21 mouse cellular contexts compared by ENCODE assay signal in the genomic region with DNA sequence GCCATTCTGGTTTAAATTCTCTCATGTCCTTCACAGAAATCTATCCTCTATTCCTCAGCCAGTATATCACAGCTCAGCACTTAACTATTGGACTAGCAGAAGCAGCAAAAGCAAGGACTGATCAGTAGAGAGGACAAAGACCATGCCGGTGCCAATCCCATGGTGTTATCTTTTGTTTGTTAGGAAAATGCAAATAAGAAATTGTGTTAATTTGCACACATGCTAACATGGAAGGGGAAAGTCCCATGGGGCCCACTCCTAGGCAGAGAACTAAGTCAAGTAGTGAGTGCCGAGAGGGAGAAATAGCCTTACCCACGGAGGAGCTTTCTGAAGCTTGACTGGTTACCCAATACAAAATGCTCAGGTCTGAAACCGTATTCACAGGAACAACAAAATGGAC. TPM values are rescaled to one million over a fixed set of nuclear protein-coding genes. Genes with fewer than 3 reads are reported as not detected.
DNase-seq lines count a peak whose midpoint lies in the region; ATAC-seq and TF ChIP-seq lines count a peak whose summit lies in the region.
"Had no signal": no experiment of that assay in that cellular context is flagged by ENCODE, and none has a peak within 500 bp of the region (broad histone marks: within the 10 kb centered on the region; RNA-seq: fewer than 3 reads in every experiment).

No protein-coding gene starts in this region.

- no peak overlapping the region for H3K9ac ChIP-seq in forebrain, embryonic 11.5 days (ENCODE audit: low read length)
- H3K9ac ChIP-seq in forebrain, embryonic 15.5 days (replicated peaks): no peak overlapping the region
- no peak overlapping the region for H3K9ac ChIP-seq in hindbrain, embryonic 11.5 days (ENCODE audit: low read depth, low read length)
- no peak overlapping the region for H3K9ac ChIP-seq in midbrain, embryonic 12.5 days (replicated peaks)
- no peak overlapping the region for H3K9ac ChIP-seq in midbrain, postnatal 0 days (replicated peaks; ENCODE audit: low read length, poor library complexity, severe bottlenecking)
- no peak overlapping the region for H3K9ac ChIP-seq in CH12.LX (ENCODE audit: insufficient read depth, low read depth)
- H3K9ac ChIP-seq: embryonic facial prominence, embryonic 13.5 days; heart, embryonic 15.5 days had no signal

- TF ChIP-seq RAD21 in CH12.LX (IDR thresholded peaks at IDR 0.05; ENCODE audit: low read depth, low read length): no peak

- dilution Hi-C loops in CH12.LX (cut with MboI; ENCODE audit: extremely low pct_ligation_motif_present, extremely low pct_unique_long_range_greater_than_20kb, low sequenced_read_pairs): no loop called here

- no peaks in the 10 kb centered on the region for H3K79me2 ChIP-seq in CH12.LX (replicated peaks; ENCODE audit: control insufficient read depth, extremely low read depth, insufficient read depth, poor library complexity, severe bottlenecking)

- TF ChIP-seq CTCF in midbrain, postnatal 0 days (IDR thresholded peaks at IDR 0.05): no peak
- TF ChIP-seq CTCF in CH12.LX (conservative IDR thresholded peaks at IDR 0.05 in 1 of 2, IDR thresholded peaks at IDR 0.05 in 1 of 2; ENCODE audit: low read depth in 2 of 2, low read length in 2 of 2): no peak

- no peak overlapping the region for H3K4me2 ChIP-seq in forebrain, embryonic 11.5 days (ENCODE audit: low read depth, low read length, severe bottlenecking)
- no peak overlapping the region for H3K4me2 ChIP-seq in forebrain, embryonic 15.5 days (replicated peaks)
- H3K4me2 ChIP-seq in hindbrain, embryonic 11.5 days (replicated peaks; ENCODE audit: low read depth, low read length): no peak overlapping the region
- H3K4me2 ChIP-seq in midbrain, embryonic 12.5 days (replicated peaks): no peak overlapping the region
- no peak overlapping the region for H3K4me2 ChIP-seq in midbrain, postnatal 0 days (ENCODE audit: low read depth, low read length, poor library complexity, severe bottlenecking)
- H3K4me2 ChIP-seq in CH12.LX (ENCODE audit: insufficient read depth, low read depth, poor library complexity, severe bottlenecking): no peak overlapping the region
- H3K4me2 ChIP-seq: embryonic facial prominence, embryonic 13.5 days; heart, embryonic 11.5 days; heart, embryonic 15.5 days had no signal

- no peak for TF ChIP-seq POLR2A in CH12.LX (IDR thresholded peaks at IDR 0.05; ENCODE audit: low read depth, low read length)

- no peak for TF ChIP-seq EP300 in CH12.LX (IDR thresholded peaks at IDR 0.05; ENCODE audit: low read length)

- WGBS in forebrain, embryonic 11.5 days: 84% methylated on average over 4 of the region's 4 CpGs
- WGBS in forebrain, embryonic 15.5 days: 79% methylated on average over 4 of the region's 4 CpGs
- WGBS in hindbrain, embryonic 11.5 days: 86% methylated on average over 4 of the region's 4 CpGs
- WGBS in hindbrain, embryonic 10.5 days: 87% methylated on average over 4 of the region's 4 CpGs
- WGBS in midbrain, embryonic 12.5 days: 69% methylated on average over 4 of the region's 4 CpGs
- 69% methylated on average over 4 of the region's 4 CpGs for WGBS in midbrain, postnatal 0 days

- H3K4me1 ChIP-seq in forebrain, embryonic 11.5 days (replicated peaks; ENCODE audit: control insufficient read depth, insufficient read depth, low read length): no peaks in the 10 kb centered on the region
- no peaks in the 10 kb centered on the region for H3K4me1 ChIP-seq in forebrain, embryonic 15.5 days
- H3K4me1 ChIP-seq in hindbrain, embryonic 11.5 days (replicated peaks; ENCODE audit: control insufficient read depth, insufficient read depth, low read length): no peaks in the 10 kb centered on the region
- no peaks in the 10 kb centered on the region for H3K4me1 ChIP-seq in hindbrain, embryonic 10.5 days (replicated peaks)
- H3K4me1 ChIP-seq in midbrain, embryonic 12.5 days: no peaks in the 10 kb centered on the region
- H3K4me1 ChIP-seq in midbrain, postnatal 0 days (ENCODE audit: insufficient read depth, low read length): no peaks in the 10 kb centered on the region
- H3K4me1 ChIP-seq in CH12.LX (ENCODE audit: control insufficient read depth in 1 of 2, insufficient read depth in 2 of 2): 0 out of 4 replicates have a peak, but pooled peaks cover 0 to 2% of the 10 kb centered on the region in 2 experiments
- H3K4me1 ChIP-seq: embryonic facial prominence, embryonic 13.5 days; heart, embryonic 15.5 days had no signal

- no peaks in the 10 kb centered on the region for H3K9me3 ChIP-seq in forebrain, embryonic 11.5 days (ENCODE audit: control insufficient read depth, low read length)
- no peaks in the 10 kb centered on the region for H3K9me3 ChIP-seq in forebrain, embryonic 15.5 days
- no peaks in the 10 kb centered on the region for H3K9me3 ChIP-seq in hindbrain, embryonic 11.5 days (ENCODE audit: control insufficient read depth, low read length)
- no peaks in the 10 kb centered on the region for H3K9me3 ChIP-seq in hindbrain, embryonic 10.5 days
- no peaks in the 10 kb centered on the region for H3K9me3 ChIP-seq in midbrain, embryonic 12.5 days
- no peaks in the 10 kb centered on the region for H3K9me3 ChIP-seq in midbrain, postnatal 0 days (ENCODE audit: low read length)
- H3K9me3 ChIP-seq in CH12.LX (replicated peaks; ENCODE audit: low read length): peaks cover 3% of the 10 kb centered on the region
- H3K9me3 ChIP-seq: embryonic facial prominence, embryonic 13.5 days; heart, embryonic 15.5 days had no signal

- H3K27ac ChIP-seq in forebrain, embryonic 11.5 days (ENCODE audit: low read depth, low read length): no peak overlapping the region
- no peak overlapping the region for H3K27ac ChIP-seq in forebrain, embryonic 15.5 days (replicated peaks)
- H3K27ac ChIP-seq in hindbrain, embryonic 11.5 days (ENCODE audit: low read depth, low read length): no peak overlapping the region
- H3K27ac ChIP-seq in hindbrain, embryonic 10.5 days: no peak overlapping the region
- H3K27ac ChIP-seq in midbrain, embryonic 12.5 days (replicated peaks): no peak overlapping the region
- H3K27ac ChIP-seq in midbrain, postnatal 0 days (ENCODE audit: low read depth, low read length): no peak overlapping the region
- no peak overlapping the region for H3K27ac ChIP-seq in CH12.LX (ENCODE audit: insufficient read depth, low read depth)
- H3K27ac ChIP-seq: embryonic facial prominence, embryonic 13.5 days; heart, adult 2 months; heart, embryonic 15.5 days had no signal

- no peak for DNase-seq in forebrain, embryonic 11.5 days (ENCODE audit: low spot score)
- DNase-seq in hindbrain, embryonic 11.5 days (ENCODE audit: low spot score): no peak
- no peak for DNase-seq in hindbrain, embryonic 10.5 days (ENCODE audit: low spot score)
- no peak for DNase-seq in midbrain, postnatal 0 days (ENCODE audit: low spot score)
- peak; percentile 3 for DNase-seq in CH12.LX (ENCODE audit: extremely low read depth)
- DNase-seq: adrenal gland, postnatal 10 days; B cell, adult 2 months; cerebellum, adult 11-12 months; cerebellum, adult 9-10 months; cerebellum, postnatal 25 days; gastrocnemius, postnatal 14 days; heart, adult 2 months; heart, postnatal 14 days had no signal

- no peaks in the 10 kb centered on the region for H3K36me3 ChIP-seq in forebrain, embryonic 11.5 days (ENCODE audit: control insufficient read depth, insufficient read depth, low read length)
- no peaks in the 10 kb centered on the region for H3K36me3 ChIP-seq in forebrain, embryonic 15.5 days
- H3K36me3 ChIP-seq in hindbrain, embryonic 11.5 days (ENCODE audit: control insufficient read depth, insufficient read depth, low read length): no peaks in the 10 kb centered on the region
- no peaks in the 10 kb centered on the region for H3K36me3 ChIP-seq in hindbrain, embryonic 10.5 days
- H3K36me3 ChIP-seq in midbrain, embryonic 12.5 days: no peaks in the 10 kb centered on the region
- H3K36me3 ChIP-seq in midbrain, postnatal 0 days (ENCODE audit: insufficient read depth, low read length): no peaks in the 10 kb centered on the region
- no peaks in the 10 kb centered on the region for H3K36me3 ChIP-seq in CH12.LX (replicated peaks in 1 of 2; ENCODE audit: control insufficient read depth in 1 of 2, insufficient read depth in 1 of 2, low read length in 1 of 2)
- H3K36me3 ChIP-seq: embryonic facial prominence, embryonic 13.5 days; heart, embryonic 15.5 days had no signal

- H3K4me3 ChIP-seq in forebrain, embryonic 11.5 days (ENCODE audit: low read depth, low read length): no peak overlapping the region
- no peak overlapping the region for H3K4me3 ChIP-seq in forebrain, embryonic 15.5 days
- H3K4me3 ChIP-seq in hindbrain, embryonic 11.5 days (ENCODE audit: low read depth, low read length): no peak overlapping the region
- no peak overlapping the region for H3K4me3 ChIP-seq in hindbrain, embryonic 10.5 days
- no peak overlapping the region for H3K4me3 ChIP-seq in midbrain, embryonic 12.5 days
- no peak overlapping the region for H3K4me3 ChIP-seq in midbrain, postnatal 0 days (ENCODE audit: low read depth, low read length)
- H3K4me3 ChIP-seq in CH12.LX (replicated peaks in 1 of 3; ENCODE audit: low read depth in 2 of 3, low read length in 2 of 3, poor library complexity in 1 of 3): no peak overlapping the region
- H3K4me3 ChIP-seq: embryonic facial prominence, embryonic 13.5 days; heart, adult 2 months; heart, embryonic 15.5 days had no signal

- H3K27me3 ChIP-seq in forebrain, embryonic 11.5 days (ENCODE audit: control insufficient read depth, insufficient read depth, low read length): no peaks in the 10 kb centered on the region
- H3K27me3 ChIP-seq in forebrain, embryonic 15.5 days: no peaks in the 10 kb centered on the region
- no peaks in the 10 kb centered on the region for H3K27me3 ChIP-seq in hindbrain, embryonic 11.5 days (ENCODE audit: control insufficient read depth, insufficient read depth, low read length)
- H3K27me3 ChIP-seq in hindbrain, embryonic 10.5 days (ENCODE audit: insufficient read depth, poor library complexity, severe bottlenecking): no peaks in the 10 kb centered on the region
- H3K27me3 ChIP-seq in midbrain, embryonic 12.5 days: no peaks in the 10 kb centered on the region
- H3K27me3 ChIP-seq in midbrain, postnatal 0 days (ENCODE audit: insufficient read depth, low read length): no peaks in the 10 kb centered on the region
- no peaks in the 10 kb centered on the region for H3K27me3 ChIP-seq in CH12.LX (replicated peaks)
- H3K27me3 ChIP-seq: embryonic facial prominence, embryonic 13.5 days; heart, embryonic 15.5 days had no signal

- peak; percentile 42; the same call in 1 of the 2 replicates for ATAC-seq in forebrain, embryonic 11.5 days (replicated peaks; ENCODE audit: low FRiP score)
- no peak for ATAC-seq in forebrain, embryonic 15.5 days (replicated peaks)
- ATAC-seq in hindbrain, embryonic 11.5 days (ENCODE audit: low FRiP score): peak; percentile 10; the same call in 1 of the 2 replicates
- peak; percentile 47; the same call in 1 of the 2 replicates for ATAC-seq in midbrain, embryonic 12.5 days (ENCODE audit: low FRiP score, low read depth)
- ATAC-seq in midbrain, postnatal 0 days (ENCODE audit: low FRiP score): no peak
- ATAC-seq: CD4-positive, CD25-positive, alpha-beta regulatory T cell, adult 4 months; intestine, embryonic 16.5 days had no signal

- in situ Hi-C loops in CH12.LX (cut with MboI; ENCODE audit: low pct_ligation_motif_present, low pct_unique_long_range_greater_than_20kb, low sequenced_read_pairs): no loop called here

RNA-seq across cellular contexts. Expression of a gene that starts 42.4 kb away (rescaled TPM):
- polyA plus RNA-seq in forebrain, embryonic 11.5 days (2014; fragmentation: Nextera tagmentation; extraction: Ambion mirVana): 0.61 and 0.83 TPM in 2 replicates
- 0.78 and 1.4 TPM in 2 replicates for polyA plus RNA-seq in forebrain, embryonic 15.5 days (2015; fragmentation: Nextera tagmentation; extraction: Ambion mirVana)
- 1.0 and 1.4 TPM in 2 replicates for polyA plus RNA-seq in hindbrain, embryonic 11.5 days (2014; fragmentation: Nextera tagmentation; extraction: Ambion mirVana)
- polyA plus RNA-seq in hindbrain, embryonic 10.5 days (2016; fragmentation: Nextera tagmentation; extraction: Ambion mirVana): 1.1 and 1.3 TPM in 2 replicates
- polyA plus RNA-seq in midbrain, embryonic 12.5 days (2016; fragmentation: Nextera tagmentation; extraction: Ambion mirVana): 0.39 and 1.2 TPM in 2 replicates
- 1.8 and 2.8 TPM in 2 replicates for total RNA-seq in midbrain, postnatal 0 days (2014; rRNA removed)
- 0.57 and 0.71 TPM in 2 replicates for polyA plus RNA-seq in midbrain, postnatal 0 days (2015; fragmentation: Nextera tagmentation; extraction: Ambion mirVana)
- total RNA-seq in CH12.LX (2012; rRNA removed) (not detected in 2 replicates), CH12.LX (2014; rRNA removed) (not detected in 2 replicates)
- not detected in 2 replicates for polyA plus RNA-seq in CH12.LX (2012; ENCODE audit: insufficient read length, low read depth)
- total RNA-seq: MEL had no signal

Comparison
In these comparisons a context has a peak if more than half of its experiments do, and no peak if none do; other contexts are left out.
1. ATAC-seq: peak in forebrain, embryonic 11.5 days (single experiment), hindbrain, embryonic 11.5 days (single experiment) and midbrain, embryonic 12.5 days (single experiment); none in forebrain, embryonic 15.5 days (single experiment) and midbrain, postnatal 0 days (single experiment).